Mouse (Mus musculus) lung, adult 2 months (tissue): ENCODE measurements at regions not wholly inside any gene's neighbourhood (a gene's known extent, or its start where the extent isn't known, plus 50 kb on each side); places are given as distances from the start of the nearest gene placed in this dataset.

ENCODE experiments used
- CTCF ChIP-seq: fragments of 200-500 bp; IDR thresholded peaks from 2 replicates; pipeline ENCODE4 v1.5.1; 2011; ENCODE audit warnings: mild to moderate bottlenecking, low read length, control low read depth; ENCODE audit not compliant: insufficient read depth
- POLR2A ChIP-seq: fragments of 200-500 bp; IDR thresholded peaks from 2 replicates; pipeline ENCODE4 v1.6.1; 2011; ENCODE audit warnings: low read depth, mild to moderate bottlenecking, control low read depth, low read length, borderline replicate concordance; ENCODE audit errors: extremely low read depth

- TF ChIP-seq CTCF (no peak), POLR2A (no peak)
These were observed 273.9 kb downstream of the Tns1 start for GRCm38 (mm10) chr1:73850173-73851014.
